Mouse (Mus musculus): ENCODE results near the gene Mboat2. TPM values are rescaled to one million over a fixed set of nuclear protein-coding genes. Genes with fewer than 3 reads are reported as not detected.

Mboat2 gene
- total RNA-seq, 2 experiments from 2014 or later = 68.9 to 84.2 TPM

GRCm38 (mm10) chr12:24972371-24973350 lies 142.0 kb downstream of the Mboat2 start:
- intact Hi-C loops (cut with DNase I) = no loop called here
- no peak for DNase-seq (ENCODE audit: low spot score in 2 of 2)

DNA sequence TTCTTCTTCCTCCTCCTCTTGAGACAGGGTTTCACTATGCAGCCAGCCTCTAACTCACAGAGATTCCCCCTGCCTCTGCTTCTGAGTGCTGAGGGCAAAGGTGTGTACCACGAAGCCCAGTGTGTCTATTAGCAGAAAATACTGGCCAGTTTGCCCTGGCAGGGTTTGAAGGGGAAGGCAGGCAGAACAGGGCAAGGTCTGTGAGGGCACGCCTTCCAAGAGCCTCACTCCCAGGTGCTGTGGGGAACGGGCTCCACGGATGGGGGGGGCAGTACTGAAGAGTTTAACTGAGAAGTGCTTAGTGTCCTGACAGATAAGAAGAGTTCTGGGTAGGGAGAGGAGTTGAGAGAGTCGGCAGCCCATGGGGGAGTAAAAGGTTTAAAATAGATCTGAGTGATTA lies 142.9 kb downstream of the Mboat2 start:
- DNase-seq (ENCODE audit: low spot score in 2 of 2) = no peak
- intact Hi-C loops (cut with DNase I) = no loop called here

GRCm38 (mm10) chr12:24974446-24975114 lies 143.9 kb downstream of the Mboat2 start, which contains the start of gene Kidins220:
Gene Kidins220 (plus strand): TSS chr12:24974925.
- peak; percentile 92 to 95 for DNase-seq (ENCODE audit: low spot score in 2 of 2)
- intact Hi-C loops (cut with DNase I) = loop anchor here (1.0 kb wide), 1 partner anchor 266 kb away; the partner anchor contains the start of gene Rrm2

- intact Hi-C loops (cut with DNase I) = loop anchor here (1.0 kb wide), 1 partner anchor 267 kb away; the partner anchor contains the start of gene Rrm2
- peak; percentile 71 to 82 for DNase-seq (ENCODE audit: low spot score in 2 of 2)
Measured at GRCm38 (mm10) chr12:24975115-24975733, 144.5 kb downstream of the Mboat2 start.

DNA sequence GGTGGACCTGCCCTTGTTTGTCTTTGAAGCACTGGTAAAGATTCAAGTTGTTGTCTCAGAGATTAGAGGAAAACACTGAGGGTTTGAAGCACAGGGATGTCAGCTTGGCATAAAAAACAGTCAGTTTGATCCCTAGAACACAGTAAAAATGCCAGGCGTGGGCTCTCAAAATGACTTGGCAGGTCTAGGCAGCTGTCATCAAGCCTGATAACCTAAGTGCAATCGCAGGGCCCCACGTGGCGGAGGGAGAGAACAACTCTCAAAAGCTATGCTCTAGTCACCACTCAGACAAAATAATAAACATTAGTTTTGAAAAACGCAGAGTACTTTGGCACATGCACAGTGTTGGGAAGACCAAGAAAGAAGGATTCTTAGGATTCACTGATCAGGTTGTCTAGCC lies 154.5 kb downstream of the Mboat2 start:
- intact Hi-C loops (cut with DNase I) = no loop called here
- DNase-seq (ENCODE audit: low spot score in 2 of 2) = no peak

- intact Hi-C loops (cut with DNase I) = no loop called here
- DNase-seq (ENCODE audit: low spot score in 2 of 2) = no peak
Measured at GRCm38 (mm10) chr12:24995350-24995749, 164.7 kb downstream of the Mboat2 start.

- intact Hi-C loops (cut with DNase I) = no loop called here
Measured at GRCm38 (mm10) chr12:25005350-25005749, 174.7 kb downstream of the Mboat2 start.

DNA sequence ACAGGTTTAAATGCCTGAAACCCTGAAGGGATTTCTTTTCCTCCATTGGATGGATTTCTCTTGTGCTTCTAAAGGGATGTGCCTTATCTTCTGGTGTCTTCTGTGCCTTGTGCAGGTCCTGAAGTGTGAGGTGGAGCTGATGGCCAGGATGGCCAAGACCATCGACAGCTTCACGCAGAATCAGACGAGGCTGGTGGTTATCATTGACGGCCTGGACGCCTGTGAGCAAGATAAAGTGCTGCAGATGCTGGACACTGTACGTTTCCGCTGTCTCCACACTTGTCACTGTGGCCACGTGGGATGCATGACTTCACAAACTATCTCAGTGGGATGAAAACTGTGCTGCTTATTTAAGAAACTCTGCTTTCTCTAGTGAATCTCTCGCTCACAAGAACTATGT lies 179.3 kb downstream of the Mboat2 start:
- intact Hi-C loops (cut with DNase I) = no loop called here
- DNase-seq (ENCODE audit: low spot score in 2 of 2) = no peak

More at GRCm38 (mm10) chr12:25005350-25005749, 174.7 kb downstream of the Mboat2 start:
- DNase-seq (ENCODE audit: low spot score in 2 of 2) = no peak

DNA sequence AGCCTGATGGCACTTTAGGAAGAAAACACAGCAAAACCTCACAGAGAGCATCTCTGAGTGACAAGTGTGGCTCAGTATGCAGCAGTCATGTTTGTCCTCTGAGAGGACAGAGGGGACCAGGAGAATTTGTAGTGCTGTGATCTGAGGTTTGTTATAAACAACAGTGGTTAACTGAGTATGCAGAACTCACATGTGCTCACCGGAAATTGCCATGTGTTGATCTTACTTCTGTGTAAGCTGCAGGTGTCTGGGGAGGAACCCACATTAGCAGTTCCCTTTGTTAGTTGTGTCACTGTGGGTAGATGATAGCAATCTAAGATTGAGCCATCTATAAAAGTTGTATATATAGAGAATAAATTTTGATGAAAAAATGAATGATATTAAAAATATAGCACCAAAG lies 179.7 kb downstream of the Mboat2 start:
- no peak for DNase-seq (ENCODE audit: low spot score in 2 of 2)
- intact Hi-C loops (cut with DNase I) = no loop called here

- intact Hi-C loops (cut with DNase I) = no loop called here
- no peak for DNase-seq (ENCODE audit: low spot score in 2 of 2)
Measured at GRCm38 (mm10) chr12:25011733-25012367, 181.2 kb downstream of the Mboat2 start.

- peak in 1 of 2 experiments; percentile 86 for DNase-seq (ENCODE audit: low spot score in 2 of 2)
- intact Hi-C loops (cut with DNase I) = no loop called here
Measured at GRCm38 (mm10) chr12:25012555-25013540, 182.2 kb downstream of the Mboat2 start.

Other genes with a start within 250 kb of the Mboat2 start
- 1 to 10 TPM; 5.6 to 7.0 TPM for gene Klf11, start 179.6 kb upstream of the Mboat2 start, total RNA-seq (2021)
- gene Cys1, start 149.1 kb upstream of the Mboat2 start, total RNA-seq (2021) = 10 to 100 TPM; 15.5 to 15.6 TPM
- 1 to 10 TPM; 2.3 to 3.0 TPM for gene Rrm2, start 122.6 kb upstream of the Mboat2 start, total RNA-seq (2021)
- 100 to 1,000 TPM; 286 to 300 TPM for gene Kidins220, start 144.0 kb downstream of the Mboat2 start, total RNA-seq (2021)

Data from left cerebral cortex, postnatal 25 days (tissue).